Mouse (Mus musculus) CD4-positive helper T cell, adult 2 months (primary cell): Measurements from ENCODE around the gene Cux1.
A peak's percentile ranks its signal among the peaks of the same experiment; 100 is the strongest.
"Not testable (repeated sequence)": the region's sequence is repeated elsewhere in the genome, so short reads cannot be mapped to it uniquely, and the experiment has no call there.

Experiments used
- DNase-seq: peaks from one replicate; pipeline ENCODE4 v3.0.0-alpha.2; 2012; ENCODE audit warnings: low read depth, missing footprints, low spot score

The Cux1 gene

DNA sequence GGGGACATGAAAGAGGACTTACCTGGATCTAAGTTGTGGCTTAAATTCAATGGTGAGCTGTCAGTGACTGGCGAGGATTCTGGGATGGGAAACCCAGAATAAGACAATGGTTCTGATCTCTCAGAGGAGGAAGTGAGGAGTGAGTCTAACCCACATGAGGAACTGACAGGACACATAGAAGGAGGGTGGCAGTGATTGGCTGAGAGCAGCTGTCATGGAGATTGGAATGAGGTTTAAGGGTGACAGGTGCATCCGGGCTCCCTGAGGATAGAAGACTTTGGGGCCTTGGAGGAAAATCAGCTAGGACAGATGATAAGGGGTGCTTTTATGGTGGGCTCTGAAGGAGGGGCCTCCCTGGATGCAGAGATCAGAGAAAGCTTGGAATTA is 320.8 kb downstream of the Cux1 start, which contains the start of gene Sh2b2:
Sh2b2 (minus strand) TSS at position 105 of the 387 bp plus-strand sequence.
- no peak for DNase-seq

DNA sequence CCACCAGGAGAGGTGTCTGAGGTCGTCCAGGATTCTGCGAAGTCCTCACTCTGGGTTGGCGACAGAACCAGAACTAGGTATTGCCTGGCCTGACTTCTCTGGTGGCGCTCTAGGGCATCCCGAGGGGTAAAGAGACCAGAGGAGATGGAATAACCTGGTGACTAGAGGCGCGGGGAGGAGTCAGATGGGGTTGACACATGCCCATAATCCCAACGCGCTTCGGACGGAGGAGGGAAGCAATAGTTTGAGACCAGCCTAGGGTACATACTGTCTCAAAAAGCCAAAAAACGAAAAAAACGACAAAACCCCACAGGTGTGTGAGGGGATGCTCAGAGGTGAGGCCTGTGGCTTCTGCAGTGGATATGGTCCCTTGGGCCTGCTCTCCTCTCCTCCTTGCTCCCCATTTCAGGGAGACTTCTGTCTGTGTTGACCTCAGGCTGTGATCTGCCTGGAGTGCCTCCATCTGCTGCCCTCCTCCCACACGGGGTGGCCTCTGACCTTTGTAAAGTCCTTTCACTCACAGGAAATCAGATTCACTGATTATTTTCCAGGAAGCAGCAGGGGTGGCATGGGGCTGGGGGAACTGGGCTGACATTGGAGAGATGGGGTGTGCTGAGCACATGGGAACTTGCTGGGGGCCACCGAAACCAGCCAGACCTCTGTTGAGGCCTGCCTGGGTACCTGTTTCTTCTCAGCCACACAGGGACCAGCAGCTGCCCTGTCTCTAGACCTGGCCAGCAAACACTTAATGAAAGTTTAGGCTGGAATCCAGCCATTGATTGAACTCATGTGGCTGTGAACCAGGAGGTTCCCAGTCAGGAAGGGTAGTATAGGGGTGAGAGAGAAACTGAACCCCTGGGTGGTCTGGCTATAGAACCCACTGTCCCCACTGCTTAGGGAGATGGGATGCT is 321.5 kb downstream of the Cux1 start:
- DNase-seq = no peak

DNA sequence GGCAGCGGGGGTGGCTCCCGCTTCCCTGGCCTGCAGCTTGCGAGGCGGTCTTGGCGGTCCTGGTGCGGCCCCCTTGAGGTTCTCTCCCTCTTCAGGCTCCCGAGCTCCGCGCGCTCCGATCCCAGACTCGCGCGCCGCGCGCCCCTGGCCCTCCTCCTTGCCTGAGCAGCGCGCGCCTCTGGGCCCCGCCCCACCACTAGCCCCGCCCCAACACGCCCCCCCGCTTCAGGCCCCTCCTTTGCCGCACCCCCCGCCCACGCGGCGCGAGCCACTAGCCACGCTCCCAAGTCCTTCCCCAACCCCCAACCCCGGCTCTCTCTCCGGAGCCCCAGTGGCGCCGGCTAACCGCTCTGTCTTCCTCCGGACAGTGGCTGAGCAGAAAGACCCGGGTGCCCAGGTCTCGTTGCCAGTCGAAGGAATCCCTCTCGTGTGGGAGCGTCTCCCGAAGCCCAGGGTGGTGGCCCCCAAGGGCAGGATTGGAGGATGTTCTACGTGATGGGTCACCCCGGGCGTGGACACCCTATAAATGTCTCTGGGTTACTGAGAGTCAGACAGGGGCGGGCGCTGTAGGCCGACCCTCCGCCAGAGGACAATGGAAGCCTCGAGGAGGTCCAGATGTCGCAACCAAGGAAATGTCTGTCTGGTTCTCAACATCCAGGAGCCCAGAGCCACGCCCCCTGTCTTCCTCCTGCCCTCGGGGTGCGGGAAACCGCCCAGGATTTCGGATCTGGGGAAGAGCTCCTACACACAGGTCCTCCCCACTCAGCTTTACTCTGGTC is 322.3 kb downstream of the Cux1 start:
- DNase-seq = peak; percentile 67

DNA sequence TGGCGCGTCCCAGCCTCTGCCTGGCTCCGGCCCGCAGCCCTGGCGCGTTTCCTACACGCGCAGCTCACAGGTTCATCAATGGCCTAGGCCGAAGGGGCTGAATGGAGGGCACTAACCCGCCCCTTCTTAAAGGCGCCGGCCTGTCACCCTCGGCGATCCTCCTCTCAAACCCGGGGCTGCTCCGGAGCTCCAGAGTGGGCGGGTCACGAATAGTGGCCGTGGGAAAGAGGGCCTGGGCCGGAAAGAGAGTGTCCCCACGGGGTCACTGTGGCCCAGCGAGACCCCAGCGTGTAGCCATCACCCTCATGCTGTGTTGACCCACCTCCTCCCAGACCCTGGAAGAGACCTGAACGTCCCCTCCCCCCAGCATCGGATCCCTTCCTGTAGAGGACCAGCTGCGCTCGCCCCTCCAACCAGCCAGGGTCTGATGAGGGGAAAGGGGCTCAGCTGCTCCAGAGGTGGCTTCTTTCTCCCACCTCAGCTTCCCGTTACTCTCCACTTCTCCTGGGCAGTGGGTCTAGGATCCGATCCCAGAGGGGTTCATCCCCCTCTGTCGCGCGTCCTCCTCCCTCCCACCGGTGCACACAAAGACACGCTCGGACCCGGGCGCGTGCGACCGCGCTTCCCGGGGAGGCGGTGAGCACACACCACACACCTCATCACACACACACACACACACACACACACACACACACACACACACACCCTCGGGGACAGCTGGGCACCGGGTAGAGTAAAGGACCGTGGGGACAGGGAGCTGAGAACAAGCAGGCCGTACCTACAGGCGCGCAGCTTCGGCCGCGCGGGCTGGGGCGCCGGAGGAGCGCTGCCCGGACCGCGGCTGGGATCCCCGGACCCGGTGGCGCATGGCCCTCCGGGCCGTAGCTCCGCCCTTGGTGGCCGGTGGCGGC is 323.2 kb downstream of the Cux1 start:
- no peak for DNase-seq

DNA sequence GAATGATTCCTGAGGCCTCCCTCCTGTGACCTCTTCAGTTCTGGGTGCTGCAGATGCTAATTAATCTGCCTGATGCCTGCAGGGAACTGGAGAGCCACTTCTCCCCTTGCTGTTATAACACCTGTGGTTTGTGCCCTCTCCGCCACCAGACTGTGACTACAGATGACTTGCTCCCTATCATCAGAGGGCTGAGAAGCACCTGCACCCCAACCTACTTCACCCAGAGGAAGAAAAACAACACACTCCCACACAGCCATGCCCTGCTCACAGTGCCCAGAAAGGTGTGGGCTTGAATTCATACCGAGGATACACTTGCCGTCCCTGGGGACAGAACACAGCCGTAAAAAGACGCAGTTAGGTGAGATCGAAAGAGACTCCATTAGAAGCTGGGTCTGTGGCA is 326.1 kb downstream of the Cux1 start:
- DNase-seq = no peak

DNA sequence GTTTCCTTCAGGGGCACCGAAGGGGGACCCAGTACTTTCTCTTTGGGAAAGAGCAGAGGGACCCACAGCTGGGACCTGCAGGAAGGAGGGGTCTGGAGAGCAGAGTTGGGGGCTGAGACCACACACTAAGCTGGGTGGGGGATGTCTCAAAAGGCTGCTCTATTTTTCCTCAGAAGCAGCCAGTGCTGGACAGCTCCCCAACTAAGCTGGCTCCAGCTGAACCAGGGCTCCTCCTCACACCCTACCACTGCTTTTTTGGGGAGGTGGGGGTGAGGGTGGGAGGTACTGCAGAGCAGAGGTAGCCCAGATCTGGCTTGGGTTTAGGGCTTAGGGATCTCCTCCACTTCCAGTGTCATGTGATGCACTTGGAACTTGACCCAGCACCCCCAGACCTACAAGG is 326.9 kb downstream of the Cux1 start:
- no peak for DNase-seq

DNA sequence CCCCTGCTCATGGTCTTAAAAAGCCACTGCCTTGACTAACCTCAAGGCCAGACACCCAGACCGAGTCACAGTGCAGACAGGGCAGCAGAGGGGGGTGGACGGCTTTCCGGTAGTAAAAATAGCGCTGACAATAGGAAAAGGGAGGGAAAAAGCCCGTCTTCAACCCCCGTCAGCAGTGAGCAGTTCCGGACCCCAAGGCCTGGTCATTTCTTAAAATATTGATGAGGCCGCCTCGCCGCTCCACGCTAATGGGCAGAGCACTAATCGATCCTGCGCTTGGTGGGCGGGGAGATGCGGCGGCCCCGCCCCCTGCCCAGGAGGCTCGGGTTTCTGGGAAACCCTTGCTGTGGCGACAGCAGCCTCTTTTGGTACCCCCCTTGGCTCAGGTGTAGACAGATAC is 329.7 kb downstream of the Cux1 start:
- DNase-seq = no peak

DNA sequence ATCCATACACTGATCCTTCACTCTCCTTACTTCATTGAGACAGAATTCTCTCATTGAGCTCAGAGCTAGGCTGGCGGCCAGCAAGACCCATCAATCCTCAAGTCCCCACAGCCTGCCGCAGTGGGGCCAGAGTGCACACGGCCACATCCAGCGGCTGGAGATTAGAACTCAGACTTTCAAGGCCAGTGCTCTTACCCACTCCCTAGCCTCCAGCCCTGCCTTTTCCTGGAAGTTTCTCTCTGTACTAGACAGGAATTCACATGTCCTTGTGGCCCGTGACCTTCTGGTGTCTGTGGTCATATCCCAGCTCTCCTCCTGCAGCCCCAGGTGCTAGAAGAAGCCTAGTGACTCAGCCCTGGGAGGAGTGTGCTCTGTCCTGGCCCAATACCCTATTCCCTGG is 330.7 kb downstream of the Cux1 start:
- DNase-seq = no peak

DNA sequence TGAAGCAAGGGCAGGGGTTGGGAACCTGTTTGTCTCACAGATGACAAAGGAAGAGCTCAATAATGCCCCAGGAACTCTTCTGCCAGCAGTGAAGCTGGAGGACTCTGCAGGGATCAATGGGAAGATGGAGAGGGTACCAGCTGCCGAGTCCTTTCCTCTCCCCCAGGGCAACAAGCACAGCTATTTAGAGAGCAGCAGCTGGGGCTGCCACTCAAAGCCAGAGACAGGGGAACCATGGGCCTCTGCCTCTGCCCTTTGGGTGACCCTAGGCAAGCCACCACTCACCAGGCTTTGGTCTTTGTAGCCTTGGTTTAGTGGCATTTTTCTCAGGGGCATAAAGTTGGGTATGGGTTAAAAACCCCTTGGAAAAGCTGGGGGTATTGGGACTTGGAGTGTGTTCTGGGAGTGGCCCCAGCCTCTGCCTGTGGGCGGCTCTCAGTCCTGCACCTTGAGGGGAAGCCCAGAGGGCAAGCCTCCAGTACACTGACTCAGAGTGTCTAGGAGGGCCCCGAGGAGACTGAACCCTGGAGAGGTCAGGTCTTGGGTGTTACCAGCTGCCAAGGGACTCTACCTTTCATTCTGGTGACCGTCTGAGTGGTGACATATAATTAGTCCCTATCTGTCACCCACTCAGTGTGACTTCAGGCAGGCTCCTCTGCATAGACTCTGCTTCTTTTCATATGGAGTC is 336.8 kb downstream of the Cux1 start:
- no peak for DNase-seq

DNA sequence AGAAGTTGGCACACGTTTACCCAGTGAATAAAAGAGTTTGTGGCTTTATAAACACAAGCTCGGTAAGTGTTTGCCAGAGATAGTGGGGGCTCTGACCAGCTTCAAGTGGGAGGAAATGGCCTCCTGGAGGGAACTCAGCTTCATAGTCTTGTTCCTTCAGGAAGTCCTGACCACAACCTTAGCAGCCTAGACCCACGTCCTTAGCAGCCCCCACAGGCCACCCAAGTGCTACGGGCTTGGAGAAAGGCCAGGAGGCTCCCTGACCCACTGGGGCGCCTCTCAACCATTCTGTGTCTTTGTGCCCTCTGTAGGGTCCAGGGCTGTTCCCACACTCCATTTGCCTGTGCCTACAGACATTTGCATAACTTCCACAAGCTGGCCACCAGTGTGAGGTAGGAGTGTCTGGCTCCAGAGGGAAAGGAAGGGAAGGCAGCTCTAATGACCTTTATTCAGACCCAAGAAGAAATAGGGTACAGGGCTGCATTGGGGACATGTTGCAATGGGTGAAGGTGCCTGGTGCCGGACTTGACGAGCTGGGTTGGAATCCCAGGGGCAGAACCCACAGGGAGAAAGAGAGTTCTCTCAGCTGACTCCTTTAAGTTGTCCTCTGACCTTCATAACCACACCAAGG is 340.9 kb downstream of the Cux1 start:
- no peak for DNase-seq

DNA sequence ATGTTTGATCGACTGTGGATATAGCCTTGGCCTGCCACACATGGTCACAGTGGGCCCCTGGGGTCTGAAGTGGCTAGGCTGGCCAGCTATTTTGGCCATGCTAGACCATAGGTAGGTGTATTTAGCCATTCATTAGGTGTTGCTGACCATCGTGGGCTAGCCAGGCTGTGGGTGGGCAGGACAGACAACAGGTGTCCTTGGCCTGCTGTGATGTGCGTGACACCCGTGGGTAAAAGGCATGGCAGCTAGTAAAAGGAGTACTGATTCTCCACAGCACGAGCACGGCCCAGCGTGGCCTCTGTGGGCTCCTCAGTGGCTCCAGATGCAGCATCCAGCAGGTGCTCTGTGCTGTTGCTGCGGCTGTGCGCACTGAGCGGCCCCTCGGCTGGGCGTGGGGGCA is 348.7 kb downstream of the Cux1 start:
- DNase-seq = no peak

DNA sequence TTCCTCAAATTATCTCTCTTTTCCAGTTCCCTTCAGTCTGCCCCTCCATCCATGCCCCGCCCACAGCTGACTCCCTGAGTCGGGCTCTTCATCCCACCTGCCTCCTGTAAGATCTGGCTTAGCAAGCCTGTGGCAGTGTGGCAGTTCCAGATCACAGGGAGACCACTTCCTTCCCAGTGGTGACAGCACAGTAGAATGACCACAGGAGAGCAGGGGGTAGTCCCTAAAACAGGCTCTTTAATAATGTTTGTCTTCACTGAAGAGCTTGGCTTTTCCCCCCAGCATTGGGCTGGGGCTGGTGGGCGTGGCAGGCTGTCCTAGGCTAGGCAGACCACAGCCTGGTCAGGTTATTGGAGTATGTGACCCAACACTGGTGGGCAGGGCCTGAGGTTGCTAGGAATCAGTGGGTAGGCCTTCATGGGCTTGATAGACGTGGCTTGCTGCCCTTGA is 349.3 kb downstream of the Cux1 start:
- DNase-seq = no peak

DNA sequence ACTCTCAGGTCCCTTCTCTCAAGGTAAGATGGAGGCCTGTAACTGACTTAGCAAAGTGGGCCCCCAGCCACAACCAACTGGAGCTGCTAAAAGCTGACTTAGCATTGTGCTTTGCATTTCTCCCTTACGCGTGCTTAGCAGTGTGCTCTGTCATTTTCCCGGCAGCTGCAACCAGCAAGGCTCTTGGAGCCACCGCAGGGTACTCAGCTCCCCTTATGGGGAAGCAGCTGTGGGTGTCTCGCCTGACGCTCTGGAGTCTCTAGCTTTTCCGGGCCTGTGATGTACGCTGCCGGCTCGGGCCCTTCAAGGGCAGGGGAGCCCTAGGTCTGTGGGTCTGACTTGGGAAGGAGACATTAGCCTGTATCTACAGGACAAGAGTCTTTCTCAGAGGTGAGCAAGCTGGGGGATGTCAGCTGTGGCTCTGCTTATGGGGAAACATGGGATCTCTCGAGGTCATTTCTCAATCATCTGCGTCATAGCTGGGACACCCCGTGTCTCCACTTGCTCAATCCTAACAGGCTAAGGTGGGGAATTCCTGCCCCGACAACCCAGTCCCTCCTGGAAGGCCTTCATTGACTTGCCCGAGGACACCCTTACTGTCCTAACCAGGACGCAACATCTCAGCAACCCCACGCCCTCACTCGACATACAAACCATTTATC is 350.2 kb downstream of the Cux1 start:
- no peak for DNase-seq

DNA sequence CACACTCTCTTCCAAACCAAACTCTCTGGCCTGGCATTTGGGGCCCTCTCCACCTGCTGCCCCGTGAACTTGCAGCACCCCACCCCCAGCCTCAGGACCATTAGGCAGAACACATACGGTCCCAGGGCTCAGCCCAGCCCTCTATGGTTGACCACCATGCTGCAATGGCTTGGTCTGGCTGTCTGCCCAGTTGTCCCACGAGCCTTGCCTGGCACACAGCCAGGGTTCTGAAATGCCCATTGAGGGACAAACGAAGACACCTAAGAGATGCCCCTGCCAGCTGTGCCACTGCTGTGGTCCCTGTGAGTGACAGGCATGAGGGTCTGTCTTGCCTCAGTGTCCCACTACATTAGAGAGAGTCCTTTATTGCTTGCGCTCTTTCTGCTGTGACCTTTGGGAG is 351.3 kb downstream of the Cux1 start:
- no peak for DNase-seq

DNA sequence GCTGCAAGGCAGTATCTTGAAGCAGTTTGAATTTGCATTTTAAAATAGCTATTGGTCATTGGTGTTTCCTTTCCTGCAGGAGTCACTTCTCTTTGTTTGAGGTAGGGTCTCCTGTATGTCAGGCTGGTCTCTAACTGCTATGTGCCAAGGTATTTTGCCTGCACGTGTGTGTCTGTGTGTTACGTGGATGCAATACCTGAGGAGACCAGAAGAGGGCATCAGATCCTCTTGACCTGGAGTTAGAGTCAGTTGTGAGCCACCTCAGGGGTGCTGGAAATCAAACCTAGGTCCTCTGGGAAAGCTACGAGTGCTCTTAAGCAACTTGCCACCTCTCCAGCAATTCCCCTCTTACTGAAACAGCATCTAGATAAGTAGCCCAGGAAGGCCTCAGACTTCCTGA is 352.1 kb downstream of the Cux1 start:
- no peak for DNase-seq

DNA sequence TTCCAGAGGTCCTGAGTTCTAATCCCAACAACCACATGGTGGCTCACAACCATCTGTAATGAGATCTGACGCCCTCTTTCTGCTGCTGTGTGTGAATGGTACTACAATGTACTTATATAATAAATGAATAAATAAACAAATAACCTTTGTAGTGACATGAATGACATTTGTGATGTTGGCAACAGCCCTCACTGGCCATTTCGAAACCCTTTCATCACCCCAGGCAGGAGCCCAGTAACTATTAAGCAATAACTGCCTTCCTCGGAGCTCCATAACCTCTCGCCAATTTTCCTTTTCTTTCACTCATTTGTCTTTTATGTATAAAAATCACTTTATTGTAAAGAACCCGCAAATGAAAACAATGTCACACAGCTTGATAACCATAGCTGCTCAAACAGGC is 353.6 kb downstream of the Cux1 start:
- no peak for DNase-seq

DNA sequence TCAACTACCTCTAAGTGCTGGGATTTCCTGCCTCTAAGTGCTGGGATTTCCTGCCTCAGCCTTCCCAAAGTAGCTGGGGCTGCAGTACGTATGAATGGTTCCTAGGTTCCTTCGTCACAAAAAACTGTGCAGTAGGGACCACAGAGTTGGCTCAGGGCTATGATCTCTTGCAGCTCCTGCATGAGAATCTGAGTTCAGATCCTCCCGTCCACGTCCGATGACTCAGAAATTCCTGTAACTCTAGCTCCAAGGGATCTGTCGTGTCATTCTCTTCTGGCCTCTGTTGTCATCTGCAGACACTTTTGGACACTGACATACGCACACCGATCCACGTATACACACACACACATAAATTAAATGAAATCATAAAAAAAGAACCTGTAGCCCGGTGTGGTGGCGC is 354.6 kb downstream of the Cux1 start:
- no peak for DNase-seq

DNA sequence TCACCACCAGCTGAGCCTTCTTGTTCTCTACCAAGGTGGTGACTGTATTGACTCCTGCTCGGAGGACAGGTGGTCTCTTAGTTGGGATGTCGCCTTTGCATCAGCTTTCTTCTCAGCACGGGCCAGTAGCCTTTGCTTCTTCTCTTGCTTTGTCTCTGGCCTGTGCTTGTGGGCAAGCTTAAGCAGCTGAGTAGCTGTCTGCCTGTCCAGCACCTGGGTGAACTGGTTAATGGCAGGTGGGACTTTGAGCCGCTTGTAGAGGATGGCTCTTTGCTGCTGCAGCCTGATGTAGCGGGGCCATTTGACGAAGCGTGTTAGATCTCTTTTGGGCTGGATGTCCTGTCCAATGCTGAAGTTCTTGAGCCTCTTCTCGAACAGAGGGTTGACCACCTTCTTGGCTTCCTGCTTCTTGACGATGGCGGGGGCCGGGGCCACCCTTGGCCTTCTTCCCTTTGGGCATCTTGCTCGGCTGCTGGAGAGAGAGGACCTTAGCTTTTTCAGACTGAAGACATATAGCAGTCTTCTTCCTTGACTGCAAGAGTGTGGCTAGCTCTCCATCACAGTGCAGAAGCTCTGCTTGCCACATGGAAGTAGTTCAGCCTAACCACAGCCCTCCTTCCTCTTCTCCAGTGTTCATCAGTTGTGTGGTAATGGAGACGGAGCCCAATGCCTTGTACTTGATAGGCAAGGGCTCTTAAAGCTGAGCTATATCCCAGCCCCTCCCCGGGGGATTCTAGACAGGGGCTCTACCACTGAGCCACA is 355.8 kb downstream of the Cux1 start:
- not testable (repeated sequence) for DNase-seq

DNA sequence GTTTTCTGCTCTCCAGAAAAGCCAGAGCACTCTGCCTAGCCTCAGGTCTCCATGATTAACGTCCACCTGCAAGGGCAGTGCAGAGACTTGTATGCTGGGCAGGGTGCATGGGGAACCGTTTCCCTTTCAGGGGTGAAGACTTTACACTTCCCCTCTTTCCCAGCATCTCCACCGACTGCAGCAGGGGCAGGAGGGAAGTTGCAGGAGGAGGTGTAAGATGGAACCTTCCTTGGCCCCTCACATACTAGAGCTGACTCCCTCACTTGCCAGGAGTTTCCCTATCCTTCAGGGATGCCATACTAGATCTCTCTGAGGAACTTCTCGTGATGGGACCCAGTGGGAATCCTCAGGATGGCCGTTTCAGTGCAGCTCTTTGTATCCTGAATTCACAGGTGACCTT is 356.7 kb downstream of the Cux1 start:
- DNase-seq = no peak
